Mouse (Mus musculus) hindbrain, embryonic 12.5 days (tissue): ENCODE data around the gene Hdac1. TPM values are rescaled to one million over a fixed set of nuclear protein-coding genes. Genes with fewer than 3 reads are reported as not detected.
A peak's percentile ranks its signal among the peaks of the same experiment; 100 is the strongest.

Experiments used
- ATAC-seq: fragments of 200-750 bp; cut with Nextera tagmentation; 2 replicates; pipeline ENCODE4 v1.8.0; 2017; ENCODE audit warnings: moderate TSS enrichment; ENCODE audit not compliant: low FRiP score
- H3K27ac ChIP-seq: fragments of 300-500 bp; sonication (generic); 2 replicates; pipeline ENCODE4 v1.5.1; 2016; ENCODE audit warnings: mild to moderate bottlenecking
- H3K27me3 ChIP-seq: fragments of 300-500 bp; sonication (generic); 2 replicates; pipeline ENCODE4 v1.6.1; 2016; ENCODE audit warnings: mild to moderate bottlenecking
- H3K36me3 ChIP-seq: fragments of 300-500 bp; sonication (generic); 2 replicates; pipeline ENCODE4 v1.6.1; 2016; ENCODE audit warnings: mild to moderate bottlenecking
- H3K4me1 ChIP-seq: fragments of 300-500 bp; sonication (generic); 2 replicates; pipeline ENCODE4 v1.6.1; 2016
- H3K4me2 ChIP-seq: fragments of 300-500 bp; sonication (generic); replicated peaks from 2 replicates; pipeline ENCODE4 v1.6.1; 2016; ENCODE audit warnings: mild to moderate bottlenecking
- H3K4me3 ChIP-seq: fragments of 300-500 bp; sonication (generic); 2 replicates; pipeline ENCODE4 v1.5.1; 2016; ENCODE audit warnings: mild to moderate bottlenecking
- H3K9ac ChIP-seq: fragments of 300-500 bp; sonication (generic); 2 replicates; pipeline ENCODE4 v1.6.1; 2016; ENCODE audit warnings: mild to moderate bottlenecking, moderate library complexity
- H3K9me3 ChIP-seq: fragments of 300-500 bp; sonication (generic); replicated peaks from 2 replicates; pipeline ENCODE4 v1.6.1; 2016; ENCODE audit warnings: mild to moderate bottlenecking
- WGBS: fragments of 180-500 bp; shearing (Covaris S2); methylation state at CpG from one replicate; pipeline ENCODE4 v1.1.7; 2016; 5-methylcytosine and 5-hydroxymethylcytosine counted together
- polyA plus RNA-seq: library from polyadenylated mRNA; unstranded; fragments of >200 nt; fragmentation: Nextera tagmentation; extraction: Ambion mirVana; gene quantifications from 2 replicates; pipeline ENCODE4 v1.2.1, GENCODE M21; 2016

The Hdac1 gene
- polyA plus RNA-seq, 1 experiment from 2014 or later = 178 TPM

DNA sequence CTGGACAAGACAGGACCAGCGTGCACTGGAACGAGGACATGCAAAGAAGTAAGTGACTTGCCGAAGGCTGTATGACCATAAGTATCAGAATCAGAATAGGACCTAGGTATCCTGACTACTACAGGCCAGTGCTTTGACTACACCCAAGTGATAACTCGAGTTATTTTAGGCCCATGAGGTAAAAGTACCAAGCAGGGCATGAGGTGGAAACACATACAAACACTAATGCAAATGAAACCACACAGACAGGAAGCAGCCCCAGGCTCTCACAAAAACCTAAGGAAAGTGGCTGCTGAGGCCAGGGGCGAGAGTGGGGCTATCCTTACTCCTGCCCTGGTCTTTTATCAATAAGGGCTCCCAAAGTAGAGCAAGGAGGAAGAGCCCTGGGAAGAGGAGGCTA, 17.2 kb downstream of the Hdac1 start:
- no peak overlapping the region for H3K4me2 ChIP-seq
- no peaks in the 10 kb centered on the region for H3K27me3 ChIP-seq
- H3K9me3 ChIP-seq = no peaks in the 10 kb centered on the region
- peaks cover 90% of the 10 kb centered on the region for H3K36me3 ChIP-seq
- H3K9ac ChIP-seq = no peak overlapping the region
- WGBS = 91% methylated on average over 5 of the region's 5 CpGs
- no peak overlapping the region for H3K4me3 ChIP-seq
- no peak overlapping the region for H3K27ac ChIP-seq
- ATAC-seq = no peak
- no peaks in the 10 kb centered on the region for H3K4me1 ChIP-seq

DNA sequence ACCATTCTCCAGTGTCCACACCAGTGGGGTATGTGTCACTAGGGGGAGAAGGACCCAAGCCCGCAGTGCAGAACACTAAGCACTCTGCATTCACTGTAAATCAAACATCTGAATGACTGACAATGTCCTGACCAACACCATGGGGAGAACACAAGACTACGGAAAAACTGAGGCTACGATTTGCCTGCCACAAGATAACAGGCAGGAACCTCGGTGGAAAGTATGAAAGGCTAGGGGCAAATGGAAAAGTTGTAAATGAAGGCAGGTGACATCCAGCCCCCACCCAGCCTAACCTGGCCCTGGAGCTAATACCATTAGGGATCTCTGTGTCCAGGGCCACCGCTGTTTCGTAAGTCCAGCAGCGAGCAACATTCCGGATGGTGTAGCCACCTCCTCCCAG, 24.0 kb downstream of the Hdac1 start:
- H3K4me1 ChIP-seq = peaks cover 19% of the 10 kb centered on the region
- H3K36me3 ChIP-seq = peaks cover 76% of the 10 kb centered on the region
- H3K4me3 ChIP-seq = no peak overlapping the region
- no peaks in the 10 kb centered on the region for H3K27me3 ChIP-seq
- H3K27ac ChIP-seq = 0 out of 2 replicates have a peak overlapping the region, but pooled peaks have one; percentile 30
- H3K9ac ChIP-seq = no peak overlapping the region
- no peak overlapping the region for H3K4me2 ChIP-seq
- H3K9me3 ChIP-seq = no peaks in the 10 kb centered on the region
- WGBS = 94% methylated on average over 8 of the region's 8 CpGs
- ATAC-seq = no peak

DNA sequence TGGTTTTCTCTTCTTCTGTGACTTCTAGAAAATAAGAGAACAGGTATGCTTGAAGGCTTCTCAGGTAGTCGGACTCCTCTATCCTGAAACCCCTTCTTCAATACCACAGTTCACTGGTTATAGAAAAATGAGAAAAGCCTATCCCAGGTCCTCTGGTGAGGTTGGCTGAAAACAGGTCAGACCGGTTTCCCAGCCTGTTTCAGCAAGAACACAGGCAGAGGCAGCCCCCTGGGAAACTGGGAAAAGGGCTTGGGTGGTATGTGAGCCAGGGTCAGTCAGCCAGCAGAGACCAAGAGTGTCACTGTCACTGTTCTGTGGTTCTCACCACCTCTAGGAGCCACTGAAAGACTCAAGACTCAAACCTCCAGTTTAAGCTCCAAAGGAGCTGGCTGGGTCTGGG, 25.6 kb downstream of the Hdac1 start:
- Histone ChIP-seq H3K4me2 (peak overlapping the region; percentile 21; the same call in 1 of the 2 replicates), H3K27ac (peak overlapping the region; percentile 67), H3K9ac (no peak overlapping the region), H3K4me1 (peaks cover 33% of the 10 kb centered on the region), H3K9me3 (no peaks in the 10 kb centered on the region), H3K36me3 (peaks cover 60% of the 10 kb centered on the region), H3K27me3 (no peaks in the 10 kb centered on the region), H3K4me3 (no peak overlapping the region)
- ATAC-seq = no peak
- 55% methylated on average over 2 of the region's 2 CpGs for whole genome bisulfite sequencing

DNA sequence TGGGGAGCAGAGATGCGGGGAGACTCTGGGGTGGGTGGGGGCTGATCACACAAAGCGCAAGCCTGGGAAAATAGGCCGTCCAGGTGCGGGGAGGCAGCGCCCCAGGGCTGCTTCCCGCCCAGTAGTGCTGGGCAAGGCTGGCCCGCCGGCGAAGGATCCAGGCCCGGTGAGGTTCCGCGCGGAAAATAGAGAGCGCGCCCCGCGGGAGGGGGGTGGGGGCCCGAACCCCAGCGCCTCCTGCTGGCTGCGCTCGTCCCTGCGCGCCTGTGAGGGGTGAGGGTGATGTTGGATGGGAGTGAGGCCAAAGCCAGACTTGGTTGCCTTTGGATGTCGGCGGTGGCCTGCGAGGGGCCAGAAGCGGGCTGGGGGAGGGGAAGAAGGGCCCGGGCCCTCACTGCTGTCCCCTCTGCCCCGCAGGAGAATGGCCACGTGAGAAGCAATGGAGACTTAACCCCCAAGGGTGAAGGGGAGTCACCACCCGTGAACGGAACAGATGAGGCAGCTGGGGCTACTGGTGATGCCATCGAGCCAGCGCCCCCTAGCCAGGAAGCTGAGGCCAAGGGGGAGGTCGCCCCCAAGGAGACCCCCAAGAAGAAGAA, 28.1 kb downstream of the Hdac1 start:
- ATAC-seq = peak; percentile 35
- Histone ChIP-seq H3K36me3 (peaks cover 36% of the 10 kb centered on the region), H3K27me3 (no peaks in the 10 kb centered on the region), H3K27ac (peak overlapping the region; percentile 99), H3K9me3 (no peaks in the 10 kb centered on the region), H3K4me3 (peak overlapping the region; percentile 97), H3K9ac (peak overlapping the region; percentile 100), H3K4me2 (peak overlapping the region; percentile 97), H3K4me1 (peaks cover 52% of the 10 kb centered on the region)
- under 1% methylated on average over 35 of the region's 35 CpGs for WGBS

DNA sequence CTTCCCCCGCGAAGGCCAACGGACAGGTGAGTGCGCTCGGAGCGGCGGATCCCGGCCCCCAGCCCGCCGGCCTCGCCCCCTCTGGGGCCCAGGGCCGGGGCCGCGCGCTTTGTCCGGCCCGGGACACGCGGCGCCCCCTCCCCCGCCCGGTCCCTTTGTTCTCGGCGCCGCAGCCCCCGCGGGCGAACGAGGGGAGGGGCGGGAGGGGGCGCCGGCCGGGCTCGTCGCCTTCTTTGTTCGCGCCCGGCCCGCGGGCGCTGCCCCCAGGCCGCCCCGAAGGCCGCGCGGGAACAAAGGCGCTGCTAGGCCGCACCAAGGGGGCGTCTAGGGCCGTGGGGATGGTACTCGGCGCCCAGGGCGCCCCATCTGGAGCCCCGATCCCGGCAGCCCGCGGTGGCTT, 28.6 kb downstream of the Hdac1 start:
- Histone ChIP-seq H3K36me3 (peaks cover 35% of the 10 kb centered on the region), H3K9ac (peak overlapping the region; percentile 100), H3K4me3 (peak overlapping the region; percentile 97), H3K27me3 (no peaks in the 10 kb centered on the region), H3K27ac (peak overlapping the region; percentile 99), H3K4me1 (peaks cover 57% of the 10 kb centered on the region), H3K9me3 (no peaks in the 10 kb centered on the region), H3K4me2 (peak overlapping the region; percentile 97)
- peak; percentile 15 for ATAC-seq
- WGBS = under 1% methylated on average over 46 of the region's 57 CpGs

DNA sequence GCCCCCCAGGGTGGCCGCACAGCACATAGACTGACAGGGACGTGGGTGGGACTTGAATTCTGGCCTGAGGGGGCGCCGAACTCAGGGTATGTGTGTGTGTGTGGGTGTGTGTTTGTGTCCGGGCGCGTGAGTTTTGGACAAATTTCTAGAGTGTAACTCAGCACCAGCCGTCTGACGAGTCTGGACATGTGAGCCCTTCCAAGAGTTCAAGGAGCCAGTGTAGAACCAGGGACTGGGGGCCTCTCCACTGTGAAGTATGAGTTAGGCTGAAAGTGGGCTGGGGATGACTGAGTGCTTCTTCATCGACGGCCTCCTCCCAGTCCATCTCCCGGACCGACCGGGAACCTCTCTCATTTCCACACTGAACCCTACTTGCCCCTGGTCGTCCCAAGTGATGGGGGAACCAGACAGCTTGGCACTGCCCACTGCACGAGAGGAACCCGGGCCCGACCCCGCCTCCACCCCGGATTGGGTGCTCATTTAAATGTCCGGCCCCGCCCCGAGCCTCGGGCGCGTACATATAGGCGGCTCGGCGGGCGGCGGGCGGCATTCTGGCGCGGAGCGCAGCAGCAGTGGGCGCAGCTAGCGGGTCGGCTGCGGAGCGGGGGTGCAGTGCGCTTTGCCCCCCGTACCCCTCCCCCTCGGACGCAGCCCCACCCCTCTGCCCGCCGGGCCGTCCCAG, 29.3 kb downstream of the Hdac1 start, which contains the start of gene Marcksl1:
Gene Marcksl1 (plus strand): TSS at position 496 of the 682 bp plus-strand sequence.
- 4% methylated on average over 45 of the region's 47 CpGs for WGBS
- Histone ChIP-seq H3K4me1 (peaks cover 60% of the 10 kb centered on the region), H3K27ac (peak within 1 kb of the TSS; percentile 99), H3K36me3 (peaks cover 28% of the 10 kb centered on the region), H3K27me3 (no peaks in the 10 kb centered on the region), H3K9ac (peak within 1 kb of the TSS; percentile 100), H3K4me2 (peak within 1 kb of the TSS; percentile 97), H3K9me3 (no peaks in the 10 kb centered on the region), H3K4me3 (peak within 1 kb of the TSS; percentile 97)
- ATAC-seq = peak; percentile 86

DNA sequence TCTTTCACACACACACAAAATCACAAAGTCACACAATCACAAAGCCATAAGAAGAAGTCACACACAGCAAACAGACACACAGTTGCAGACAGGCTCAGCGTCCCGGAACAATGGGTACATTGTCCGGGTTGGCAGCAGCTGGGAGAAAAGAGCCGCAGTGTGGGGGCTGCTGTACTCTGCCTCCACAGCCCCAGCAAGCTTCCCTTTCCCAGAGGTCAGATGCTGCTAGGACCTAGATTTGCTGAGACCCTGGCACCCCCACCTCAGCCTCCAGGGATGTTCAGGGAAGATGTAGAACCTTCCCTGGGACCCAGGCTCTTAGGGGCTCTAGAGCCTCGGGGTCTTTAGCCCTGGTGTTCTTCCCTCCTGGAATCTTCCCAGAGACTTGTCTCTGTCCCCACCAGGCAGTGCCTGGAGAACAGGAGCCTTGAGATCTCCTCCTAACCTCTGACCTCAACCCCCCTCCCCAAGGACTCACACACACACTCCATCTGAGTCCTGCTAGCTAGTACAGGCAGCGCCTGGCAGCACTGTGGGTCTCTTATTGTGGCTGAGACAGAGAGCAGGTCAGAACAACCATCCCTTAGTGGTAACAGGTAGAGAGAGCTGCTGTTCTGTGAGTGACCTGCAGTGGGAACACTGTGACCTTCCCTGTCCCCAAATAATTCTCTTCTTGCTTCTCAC, 31.0 kb downstream of the Hdac1 start:
- Histone ChIP-seq H3K9me3 (no peaks in the 10 kb centered on the region), H3K27me3 (no peaks in the 10 kb centered on the region), H3K9ac (0 out of 2 replicates have a peak overlapping the region, but pooled peaks have one; percentile 15), H3K27ac (peak overlapping the region; percentile 82), H3K4me3 (no peak overlapping the region), H3K36me3 (peaks cover 14% of the 10 kb centered on the region), H3K4me1 (peaks cover 57% of the 10 kb centered on the region), H3K4me2 (peak overlapping the region; percentile 9)
- no peak; the same call in 1 of the 2 replicates for ATAC-seq
- 15% methylated on average over 6 of the region's 6 CpGs for WGBS

DNA sequence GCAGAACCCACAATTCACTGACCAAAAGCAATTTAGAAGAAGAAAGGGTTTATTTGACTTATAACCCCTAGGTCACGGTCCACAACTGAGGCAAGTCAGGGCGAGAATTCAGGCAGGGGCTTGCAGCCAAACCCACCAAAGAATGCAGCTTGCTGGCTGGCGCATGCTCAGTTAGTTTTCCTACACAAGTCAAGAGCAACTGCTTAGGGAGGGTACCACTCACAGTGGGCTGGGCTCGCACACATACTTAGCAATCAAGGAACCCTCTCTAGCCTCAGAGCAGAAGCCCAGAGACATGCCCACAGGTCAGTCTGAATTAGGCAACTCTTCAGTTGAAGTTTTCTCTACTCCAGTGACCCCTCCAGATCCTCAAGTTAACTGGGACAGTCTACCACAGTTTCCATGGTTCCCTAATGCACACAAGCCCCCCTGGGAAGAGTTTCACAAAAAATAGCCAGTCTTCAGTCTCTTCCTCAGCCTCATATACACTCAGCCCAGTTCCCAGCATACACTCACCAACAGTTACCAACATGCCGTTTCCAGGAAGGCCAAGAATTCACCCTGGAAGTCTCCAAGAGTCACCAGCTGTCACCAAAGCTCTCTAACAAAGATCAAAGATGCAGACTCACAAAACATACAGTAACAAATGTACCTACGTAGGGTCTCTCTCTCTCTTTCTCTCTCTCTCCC, 31.6 kb downstream of the Hdac1 start:
- Histone ChIP-seq H3K9me3 (no peaks in the 10 kb centered on the region), H3K27me3 (no peaks in the 10 kb centered on the region), H3K36me3 (peaks cover 10% of the 10 kb centered on the region; the same call in 1 of the 2 replicates), H3K4me3 (no peak overlapping the region), H3K9ac (no peak overlapping the region), H3K4me1 (peaks cover 52% of the 10 kb centered on the region), H3K4me2 (peak overlapping the region; percentile 9), H3K27ac (peak overlapping the region; percentile 82)
- no peak for ATAC-seq
- 31% methylated on average over 6 of the region's 6 CpGs for WGBS

DNA sequence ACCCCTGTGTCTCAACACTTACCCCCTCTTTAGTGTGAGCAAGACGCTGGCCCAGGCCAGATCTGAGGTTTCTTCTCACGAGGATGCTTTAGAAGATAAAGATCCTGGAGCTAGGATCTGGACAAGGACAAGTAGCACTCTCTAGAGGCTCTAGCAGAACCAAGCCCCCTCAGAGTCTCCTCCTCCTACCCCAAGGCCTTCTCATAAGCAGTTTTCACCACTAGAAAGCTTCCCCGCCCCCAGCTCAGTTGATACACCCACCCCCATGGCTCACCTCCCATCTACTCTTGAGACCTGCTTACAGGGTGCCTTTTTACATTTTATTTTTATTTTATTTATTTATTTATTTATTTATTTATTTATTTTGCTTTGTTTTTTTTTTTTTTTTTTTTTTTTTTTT, 32.9 kb downstream of the Hdac1 start:
- H3K27ac ChIP-seq = peak overlapping the region; percentile 55; the same call in 1 of the 2 replicates
- no peak for ATAC-seq
- no peaks in the 10 kb centered on the region for H3K27me3 ChIP-seq
- H3K4me2 ChIP-seq = no peak overlapping the region
- H3K4me3 ChIP-seq = no peak overlapping the region
- H3K9me3 ChIP-seq = no peaks in the 10 kb centered on the region
- H3K9ac ChIP-seq = no peak overlapping the region
- 68% methylated on average over 3 of the region's 3 CpGs for WGBS
- no peaks in the 10 kb centered on the region for H3K36me3 ChIP-seq
- peaks cover 41% of the 10 kb centered on the region for H3K4me1 ChIP-seq

DNA sequence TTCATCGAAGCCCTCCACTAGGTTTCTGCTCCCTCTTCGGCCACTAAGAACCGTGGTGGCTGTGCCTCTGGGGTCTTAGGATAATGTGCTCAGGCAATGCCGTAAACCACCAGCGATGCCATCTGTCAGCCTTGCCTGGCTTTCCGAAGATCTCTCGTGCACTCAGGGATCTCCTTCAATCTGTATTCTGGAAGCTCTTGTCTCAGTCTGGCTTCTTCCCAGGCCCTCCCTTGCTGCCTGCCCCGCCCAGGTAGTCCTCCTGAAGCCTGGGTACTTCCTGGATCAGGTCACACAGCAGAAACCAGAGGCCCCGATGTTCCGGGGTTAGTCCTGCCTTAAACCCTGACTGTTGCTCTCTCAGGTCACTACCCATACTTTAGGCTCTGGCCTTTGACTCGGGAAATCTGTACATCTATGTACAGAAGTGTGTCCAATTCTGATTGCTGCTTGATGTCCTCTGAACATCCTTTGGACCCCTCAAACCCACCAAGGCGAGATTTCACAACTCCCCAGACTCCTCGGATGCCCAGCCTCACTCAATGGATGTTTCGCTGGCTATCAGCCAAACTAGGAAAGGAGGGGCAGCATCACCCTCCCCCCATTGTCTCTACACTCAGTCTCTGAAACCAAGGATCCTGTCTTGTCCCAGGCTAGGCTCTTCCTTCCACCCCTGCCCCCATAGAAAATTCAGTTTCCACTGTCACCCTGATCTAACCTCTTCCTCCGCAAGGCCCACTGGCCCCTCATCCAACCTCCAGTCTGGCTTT, 33.5 kb downstream of the Hdac1 start:
- no peak overlapping the region for H3K4me2 ChIP-seq
- H3K36me3 ChIP-seq = no peaks in the 10 kb centered on the region
- H3K4me1 ChIP-seq = peaks cover 41% of the 10 kb centered on the region
- no peaks in the 10 kb centered on the region for H3K27me3 ChIP-seq
- no peak overlapping the region for H3K4me3 ChIP-seq
- no peak overlapping the region for H3K9ac ChIP-seq
- 66% methylated on average over 15 of the region's 15 CpGs for WGBS
- H3K27ac ChIP-seq = peak overlapping the region; percentile 55; the same call in 1 of the 2 replicates
- no peak for ATAC-seq
- H3K9me3 ChIP-seq = no peaks in the 10 kb centered on the region

DNA sequence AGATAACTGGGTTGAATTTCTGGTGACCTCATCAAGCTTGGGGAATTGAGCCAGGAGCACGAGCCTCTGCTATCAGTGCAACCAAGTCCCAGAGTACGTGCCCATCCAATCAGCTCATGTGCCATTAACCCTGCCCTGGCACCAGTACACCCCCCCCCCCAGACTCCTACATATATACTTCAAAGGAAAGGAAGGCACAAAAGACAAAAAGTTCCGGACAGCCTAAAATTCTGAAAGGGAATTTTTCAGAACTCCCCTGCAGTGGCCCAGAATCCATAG, 34.3 kb downstream of the Hdac1 start:
- no peak overlapping the region for H3K27ac ChIP-seq
- 86% methylated on average over 3 of the region's 3 CpGs for WGBS

More for the DNA sequence above, 34.3 kb downstream of the Hdac1 start:
- no peak overlapping the region for H3K4me3 ChIP-seq
- H3K36me3 ChIP-seq = no peaks in the 10 kb centered on the region
- no peak for ATAC-seq
- no peak overlapping the region for H3K4me2 ChIP-seq
- no peak overlapping the region for H3K9ac ChIP-seq
- no peaks in the 10 kb centered on the region for H3K27me3 ChIP-seq
- H3K4me1 ChIP-seq = peaks cover 40% of the 10 kb centered on the region
- no peaks in the 10 kb centered on the region for H3K9me3 ChIP-seq
